Mouse (Mus musculus): ENCODE results near the gene Cwf19l1. TPM values are rescaled to one million over a fixed set of nuclear protein-coding genes. Genes with fewer than 3 reads are reported as not detected.

The Cwf19l1 gene
- polyA plus RNA-seq, 1 experiment from 2014 or later, result 38.3 TPM

DNA sequence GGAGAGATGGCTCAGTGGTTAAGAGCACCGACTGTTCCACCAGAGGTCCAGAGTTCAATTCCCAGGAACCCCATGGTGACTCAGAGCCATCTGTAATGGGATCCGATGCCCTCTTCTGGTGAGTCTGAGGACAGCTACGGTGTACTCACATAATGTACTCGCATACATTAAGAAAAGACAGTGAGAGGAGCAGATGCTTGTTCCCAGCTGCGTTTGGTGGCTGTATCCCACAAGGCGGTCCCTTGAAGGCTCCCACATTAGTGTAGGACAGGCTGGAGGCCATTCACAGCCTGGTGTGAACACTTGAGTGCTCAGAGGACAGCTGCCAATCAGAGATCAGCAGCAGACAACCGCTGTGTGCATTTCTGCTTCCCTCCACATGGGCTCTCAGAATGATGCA lies 24.0 kb downstream of the Cwf19l1 start:
- no peak overlapping the region for H3K27ac ChIP-seq
- no peak for ATAC-seq (ENCODE audit: insufficient number of reproducible peaks, insufficient read depth, low FRiP score, low TSS enrichment, low read depth)
- H3K4me2 ChIP-seq, result no peak overlapping the region
- peaks cover 65% of the 10 kb centered on the region for H3K36me3 ChIP-seq
- H3K4me1 ChIP-seq (replicated peaks), result peaks cover 4% of the 10 kb centered on the region
- 67% methylated on average over 7 of the region's 7 CpGs for WGBS
- H3K27me3 ChIP-seq, result no peaks in the 10 kb centered on the region; the same call in 1 of the 2 replicates
- no peak overlapping the region for H3K4me3 ChIP-seq (replicated peaks)
- no peak overlapping the region for H3K9ac ChIP-seq (replicated peaks)
- no peaks in the 10 kb centered on the region for H3K9me3 ChIP-seq

DNA sequence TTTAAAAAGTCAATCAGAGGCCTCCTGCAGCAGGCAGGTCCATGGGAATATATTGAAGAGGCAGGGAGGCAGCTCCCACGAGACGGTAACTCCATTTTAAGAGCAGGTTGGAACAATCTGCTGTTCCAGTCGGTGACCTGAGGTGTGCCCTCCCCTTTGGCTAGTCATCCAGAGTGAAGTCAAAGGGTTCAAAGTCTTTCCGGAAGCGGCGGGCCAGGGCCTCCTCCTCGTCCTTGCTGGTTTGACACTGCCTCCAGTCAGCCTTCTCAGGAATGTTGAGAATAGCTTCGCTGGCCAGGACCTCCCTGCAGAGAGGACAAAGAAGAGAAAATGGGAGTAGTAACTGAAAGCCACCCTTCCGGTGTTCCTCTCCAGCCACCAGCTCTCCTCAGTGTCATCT lies 25.3 kb downstream of the Cwf19l1 start:
- ATAC-seq (ENCODE audit: insufficient number of reproducible peaks, insufficient read depth, low FRiP score, low TSS enrichment, low read depth), result no peak
- H3K4me1 ChIP-seq (replicated peaks), result peaks cover 10% of the 10 kb centered on the region
- no peak overlapping the region for H3K4me3 ChIP-seq (replicated peaks)
- no peaks in the 10 kb centered on the region; the same call in 1 of the 2 replicates for H3K27me3 ChIP-seq
- H3K9ac ChIP-seq (replicated peaks), result no peak overlapping the region
- H3K9me3 ChIP-seq, result no peaks in the 10 kb centered on the region
- H3K27ac ChIP-seq, result no peak overlapping the region
- WGBS, result 85% methylated on average over 9 of the region's 9 CpGs
- H3K36me3 ChIP-seq, result peaks cover 57% of the 10 kb centered on the region
- no peak overlapping the region for H3K4me2 ChIP-seq

DNA sequence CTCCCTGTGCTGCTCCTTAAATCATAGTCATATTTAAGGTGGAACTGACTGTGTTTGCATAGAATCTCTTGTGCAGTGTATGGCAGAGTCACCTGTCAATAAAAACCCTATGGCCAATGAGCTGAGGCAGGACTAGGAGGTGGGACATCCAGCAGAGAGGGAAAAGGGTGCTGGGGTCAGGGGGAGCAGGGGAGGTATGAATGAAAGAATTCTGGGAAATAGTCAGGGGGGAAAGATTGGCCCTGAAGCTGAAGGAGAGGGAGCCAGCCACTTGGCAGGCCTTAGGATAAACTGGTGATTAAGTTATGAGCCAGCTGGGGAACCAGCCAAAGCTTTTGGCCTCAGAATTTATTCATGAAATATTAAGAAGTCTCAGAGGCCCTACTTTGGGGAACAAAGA lies 26.7 kb downstream of the Cwf19l1 start:
- no peak overlapping the region for H3K27ac ChIP-seq
- H3K9ac ChIP-seq (replicated peaks), result no peak overlapping the region
- no peak overlapping the region for H3K4me2 ChIP-seq
- H3K4me1 ChIP-seq (replicated peaks), result peaks cover 10% of the 10 kb centered on the region
- no peak for ATAC-seq (ENCODE audit: insufficient number of reproducible peaks, insufficient read depth, low FRiP score, low TSS enrichment, low read depth)
- no peak overlapping the region for H3K4me3 ChIP-seq (replicated peaks)
- peaks cover 44% of the 10 kb centered on the region for H3K36me3 ChIP-seq
- H3K9me3 ChIP-seq, result no peaks in the 10 kb centered on the region
- H3K27me3 ChIP-seq, result no peaks in the 10 kb centered on the region; the same call in 1 of the 2 replicates

DNA sequence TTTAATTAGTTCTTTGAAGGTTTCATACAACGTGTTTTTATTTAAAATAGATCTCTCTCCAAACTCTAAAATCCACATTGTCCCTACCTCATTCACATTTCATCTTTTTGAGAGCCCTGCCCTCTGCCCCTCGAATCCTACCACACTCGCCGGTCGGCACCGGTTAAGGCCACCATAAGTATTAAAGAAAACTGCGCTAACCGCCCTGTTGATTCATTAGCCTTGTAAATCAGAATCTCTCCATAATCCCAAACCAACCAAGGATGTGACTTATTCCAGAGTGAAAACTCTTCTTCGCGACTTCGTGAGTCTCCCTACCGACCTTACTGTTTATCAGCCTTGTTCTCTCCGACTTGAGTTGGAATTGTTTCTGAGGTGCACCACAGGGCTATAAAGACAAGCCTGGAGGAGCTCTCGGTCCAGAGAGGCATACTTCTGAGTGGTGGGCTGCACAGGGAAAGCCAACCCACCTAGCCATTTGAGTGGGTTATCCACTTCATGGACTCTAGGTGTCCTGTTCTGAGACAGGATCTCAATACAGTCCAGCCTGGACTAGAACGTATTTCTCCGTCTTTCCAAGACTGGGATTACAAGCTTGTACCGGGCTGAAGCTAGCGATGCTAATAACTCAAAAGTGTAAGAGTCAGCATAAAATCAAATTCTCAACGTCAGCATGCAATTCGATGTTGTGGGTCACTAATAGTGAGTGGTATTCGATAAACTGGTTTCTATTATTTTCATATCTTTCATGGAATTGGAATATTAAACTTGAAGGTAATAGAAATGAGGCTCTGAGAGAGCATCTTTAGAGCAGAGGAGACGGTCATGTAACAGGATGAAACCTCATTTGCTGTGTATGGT lies 27.8 kb downstream of the Cwf19l1 start:
- 31% methylated on average over 22 of the region's 22 CpGs for WGBS
- H3K4me3 ChIP-seq (replicated peaks), result peak overlapping the region; percentile 96
- peak overlapping the region; percentile 97 for H3K9ac ChIP-seq (replicated peaks)
- peaks cover 10% of the 10 kb centered on the region for H3K4me1 ChIP-seq (replicated peaks)
- peak overlapping the region; percentile 94 for H3K4me2 ChIP-seq
- no peaks in the 10 kb centered on the region for H3K9me3 ChIP-seq
- no peaks in the 10 kb centered on the region; the same call in 1 of the 2 replicates for H3K27me3 ChIP-seq
- ATAC-seq (ENCODE audit: insufficient number of reproducible peaks, insufficient read depth, low FRiP score, low TSS enrichment, low read depth), result no peak
- H3K27ac ChIP-seq, result 0 out of 2 replicates have a peak overlapping the region, but pooled peaks have one; percentile 4
- H3K36me3 ChIP-seq, result peaks cover 35% of the 10 kb centered on the region

DNA sequence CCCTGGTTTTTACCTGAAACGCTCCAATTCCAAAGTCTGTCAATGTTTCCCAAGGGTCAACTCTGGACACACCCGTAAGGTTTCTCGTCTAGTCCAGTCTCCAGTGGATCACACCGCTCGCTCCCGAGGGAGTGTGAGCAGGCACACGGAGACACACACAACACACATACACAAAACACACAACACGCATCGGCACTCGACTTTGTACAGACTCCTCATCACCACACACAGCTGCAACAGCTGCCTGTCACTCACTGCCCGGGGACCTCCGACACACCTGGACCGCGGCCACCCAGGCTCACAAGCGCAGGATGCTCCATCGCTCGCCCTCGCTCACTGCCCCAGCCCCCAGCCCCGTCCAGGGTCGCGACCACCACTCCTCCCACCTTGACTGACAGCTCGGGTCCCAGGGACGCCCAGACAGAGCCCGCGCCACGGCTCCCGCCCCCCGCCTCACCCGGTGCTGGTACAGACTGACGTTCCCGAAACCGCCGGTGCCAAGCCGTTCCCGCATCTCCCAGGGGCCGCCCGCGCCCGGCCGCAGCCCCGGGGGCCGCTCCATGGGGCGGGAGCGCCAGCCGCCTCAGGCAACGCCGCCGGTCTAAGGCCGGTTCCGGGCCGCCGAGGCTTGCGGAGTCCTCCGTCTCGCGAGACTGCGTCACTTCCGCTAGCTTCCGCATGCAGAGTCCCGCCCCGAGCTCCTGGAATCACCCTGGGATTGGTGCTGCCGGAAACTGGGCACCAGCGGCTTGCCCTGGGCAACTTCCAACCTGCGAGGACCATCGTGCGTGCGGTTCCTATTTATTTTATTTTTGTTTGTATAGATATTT lies 28.6 kb downstream of the Cwf19l1 start, which contains the start of gene Chuk:
Gene Chuk, minus strand, starts transcription at position 650 of the 830 bp plus-strand sequence.
- Histone ChIP-seq H3K27me3 (no peaks in the 10 kb centered on the region; the same call in 1 of the 2 replicates), H3K9me3 (no peaks in the 10 kb centered on the region), H3K4me2 (peak within 1 kb of the TSS; percentile 94), H3K4me1 (replicated peaks) (peaks cover 10% of the 10 kb centered on the region), H3K27ac (peak within 1 kb of the TSS; percentile 41; the same call in 1 of the 2 replicates), H3K36me3 (peaks cover 32% of the 10 kb centered on the region), H3K9ac (replicated peaks) (peak within 1 kb of the TSS; percentile 97), H3K4me3 (replicated peaks) (peak within 1 kb of the TSS; percentile 96)
- WGBS, result under 1% methylated on average over 67 of the region's 67 CpGs
- peak; percentile 95 for ATAC-seq (ENCODE audit: insufficient number of reproducible peaks, insufficient read depth, low FRiP score, low TSS enrichment, low read depth)

DNA sequence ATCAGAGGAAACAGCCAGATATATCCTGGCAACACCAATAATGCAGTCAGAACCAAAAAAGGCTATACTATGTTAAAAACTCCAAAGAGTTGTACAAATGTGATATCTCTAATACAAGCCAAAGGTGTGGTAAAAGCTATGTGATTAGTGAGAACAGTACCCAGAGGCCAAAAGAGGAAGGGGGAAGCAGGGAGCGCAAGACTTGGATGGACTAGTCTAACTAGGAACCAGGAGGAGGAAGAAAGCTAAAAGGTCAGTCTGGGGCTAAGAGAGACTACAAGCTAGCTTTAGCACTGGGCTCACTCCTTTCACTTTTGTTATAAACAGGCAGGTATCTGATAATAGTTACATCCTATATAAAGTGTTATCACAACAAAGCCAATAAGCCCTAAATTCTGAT lies 31.3 kb downstream of the Cwf19l1 start:
- no peaks in the 10 kb centered on the region for H3K9me3 ChIP-seq
- H3K4me2 ChIP-seq, result no peak overlapping the region
- no peak overlapping the region for H3K27ac ChIP-seq
- no peak overlapping the region for H3K9ac ChIP-seq (replicated peaks)
- WGBS, result 97% methylated on average over 1 of the region's 1 CpGs
- no peak overlapping the region for H3K4me3 ChIP-seq (replicated peaks)
- peaks cover 26% of the 10 kb centered on the region for H3K36me3 ChIP-seq
- H3K4me1 ChIP-seq (replicated peaks), result peaks cover 10% of the 10 kb centered on the region
- no peak for ATAC-seq (ENCODE audit: insufficient number of reproducible peaks, insufficient read depth, low FRiP score, low TSS enrichment, low read depth)
- no peaks in the 10 kb centered on the region; the same call in 1 of the 2 replicates for H3K27me3 ChIP-seq

DNA sequence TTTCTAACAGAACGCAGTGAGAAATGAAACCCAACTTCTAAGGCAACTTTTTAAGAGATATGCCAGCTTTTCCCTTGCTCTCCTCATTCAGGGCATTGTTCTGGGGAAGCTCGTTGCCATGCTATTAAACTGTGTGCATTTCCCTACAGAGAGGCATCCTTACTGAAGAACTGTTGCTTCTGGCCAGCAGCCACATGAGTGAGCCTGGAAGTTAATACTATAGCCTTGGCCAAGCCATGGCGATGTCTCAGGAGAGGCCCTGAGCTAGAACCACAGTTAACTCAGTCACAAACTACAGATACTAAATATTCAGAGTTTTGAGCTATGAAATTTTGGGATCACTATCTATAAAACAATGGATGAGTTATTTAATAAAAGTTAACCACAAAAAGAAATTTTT lies 32.7 kb downstream of the Cwf19l1 start:
- no peak overlapping the region for H3K4me2 ChIP-seq
- H3K9ac ChIP-seq (replicated peaks), result no peak overlapping the region
- peaks cover 33% of the 10 kb centered on the region for H3K36me3 ChIP-seq
- 91% methylated on average over 3 of the region's 3 CpGs for WGBS
- H3K27ac ChIP-seq, result no peak overlapping the region
- peaks cover 9% of the 10 kb centered on the region for H3K4me1 ChIP-seq (replicated peaks)
- H3K4me3 ChIP-seq (replicated peaks), result no peak overlapping the region
- ATAC-seq (ENCODE audit: insufficient number of reproducible peaks, insufficient read depth, low FRiP score, low TSS enrichment, low read depth), result no peak
- no peaks in the 10 kb centered on the region; the same call in 1 of the 2 replicates for H3K27me3 ChIP-seq
- H3K9me3 ChIP-seq, result no peaks in the 10 kb centered on the region

DNA sequence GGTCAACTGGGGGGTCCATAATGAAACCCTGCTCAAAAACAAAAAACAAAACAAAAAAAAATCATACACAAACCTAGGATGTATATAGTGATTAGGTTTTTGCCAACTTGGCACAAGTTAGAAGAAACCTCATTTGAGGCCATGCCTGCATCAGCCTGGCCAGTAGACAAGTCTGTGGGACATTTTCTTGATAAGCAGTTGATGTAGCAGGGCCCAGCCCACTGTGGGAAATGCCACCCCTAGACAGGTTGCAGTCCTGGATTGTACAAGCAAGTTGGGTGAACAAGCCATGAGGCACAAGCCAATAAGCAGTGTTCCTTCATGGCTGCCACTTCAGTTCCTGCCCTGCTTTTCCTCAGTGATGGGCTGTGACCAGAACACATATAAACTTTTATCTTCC lies 34.8 kb downstream of the Cwf19l1 start:
- H3K27ac ChIP-seq, result no peak overlapping the region
- H3K4me2 ChIP-seq, result no peak overlapping the region

DNA sequence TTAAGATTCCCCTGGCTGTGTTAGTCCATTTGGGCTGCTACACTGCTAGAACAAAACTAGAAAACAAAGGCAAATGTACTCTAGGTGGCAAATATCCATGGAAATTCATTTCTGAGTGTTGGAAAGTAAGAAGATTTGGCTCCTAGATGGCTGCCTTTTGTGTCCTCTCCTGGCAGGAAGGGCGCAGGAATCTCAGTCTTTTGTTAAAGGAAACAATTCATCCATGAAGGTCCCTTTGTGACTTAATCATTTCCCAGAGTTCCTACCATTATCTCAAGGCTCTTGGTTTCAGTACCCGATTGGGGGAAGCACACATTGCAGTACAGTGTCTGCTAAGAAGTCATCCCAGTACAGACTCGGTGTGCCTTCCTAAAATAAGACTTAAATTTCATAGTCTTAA lies 49.4 kb downstream of the Cwf19l1 start:
- no peak for ATAC-seq (ENCODE audit: insufficient number of reproducible peaks, insufficient read depth, low FRiP score, low TSS enrichment, low read depth)
- H3K27ac ChIP-seq, result no peak overlapping the region
- H3K4me1 ChIP-seq (replicated peaks), result no peaks in the 10 kb centered on the region
- H3K27me3 ChIP-seq, result no peaks in the 10 kb centered on the region
- H3K4me3 ChIP-seq (replicated peaks), result no peak overlapping the region
- WGBS, result 91% methylated on average over 3 of the region's 3 CpGs
- H3K9me3 ChIP-seq, result no peaks in the 10 kb centered on the region
- no peak overlapping the region for H3K4me2 ChIP-seq
- peaks cover 70% of the 10 kb centered on the region for H3K36me3 ChIP-seq
- H3K9ac ChIP-seq (replicated peaks), result no peak overlapping the region

More for the DNA sequence above, 34.8 kb downstream of the Cwf19l1 start:
- no peak overlapping the region for H3K4me3 ChIP-seq (replicated peaks)
- 0 out of 2 replicates have a peak, but pooled peaks cover 5% of the 10 kb centered on the region for H3K9me3 ChIP-seq
- H3K9ac ChIP-seq (replicated peaks), result no peak overlapping the region
- no peak for ATAC-seq (ENCODE audit: insufficient number of reproducible peaks, insufficient read depth, low FRiP score, low TSS enrichment, low read depth)
- no peaks in the 10 kb centered on the region for H3K4me1 ChIP-seq (replicated peaks)
- no peaks in the 10 kb centered on the region for H3K27me3 ChIP-seq
- H3K36me3 ChIP-seq, result peaks cover 52% of the 10 kb centered on the region

DNA sequence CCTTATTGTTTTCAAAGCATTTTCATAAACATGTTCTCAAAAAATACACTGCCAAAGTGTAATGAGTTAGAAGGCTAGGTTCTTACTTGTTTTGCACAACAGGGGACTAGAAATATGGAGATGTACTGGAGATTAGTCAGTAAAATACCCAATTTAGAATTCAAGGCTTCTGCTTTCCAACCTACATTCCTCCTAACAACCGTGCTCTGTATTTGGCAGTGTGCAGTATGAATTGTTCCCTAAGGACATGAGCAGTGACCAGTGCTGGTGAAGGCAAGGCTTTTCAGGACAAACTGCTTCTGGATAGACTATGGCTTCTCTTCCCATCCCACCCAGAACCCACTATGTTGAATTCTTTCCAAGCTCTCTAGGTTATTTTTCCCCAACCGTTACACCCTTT lies 54.8 kb downstream of the Cwf19l1 start:
- Histone ChIP-seq H3K9me3 (no peaks in the 10 kb centered on the region), H3K4me1 (replicated peaks) (peaks cover 8% of the 10 kb centered on the region), H3K4me2 (no peak overlapping the region), H3K27me3 (no peaks in the 10 kb centered on the region), H3K36me3 (peaks cover 75% of the 10 kb centered on the region), H3K27ac (no peak overlapping the region), H3K4me3 (replicated peaks) (no peak overlapping the region), H3K9ac (replicated peaks) (no peak overlapping the region)
- ATAC-seq (ENCODE audit: insufficient number of reproducible peaks, insufficient read depth, low FRiP score, low TSS enrichment, low read depth), result no peak
- 88% methylated on average over 2 of the region's 2 CpGs for WGBS

DNA sequence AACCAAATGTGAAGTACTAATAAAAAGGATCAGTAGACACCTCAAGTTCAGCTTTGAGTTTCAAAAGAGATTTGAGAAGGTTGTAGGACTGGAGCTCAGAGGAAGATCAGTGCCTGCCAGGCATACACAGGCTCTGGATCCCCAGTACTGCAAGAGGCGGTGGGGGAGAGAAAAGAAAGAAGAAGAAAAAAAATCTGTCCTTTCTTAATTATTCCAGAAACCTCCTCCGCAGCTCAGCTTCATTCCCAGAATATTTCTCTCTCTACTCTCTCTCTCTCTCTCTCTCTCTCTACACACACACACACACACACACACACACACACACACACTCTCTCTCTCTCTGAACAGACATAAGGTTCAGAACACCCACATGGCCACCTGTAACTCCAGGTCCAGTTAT lies 55.7 kb downstream of the Cwf19l1 start:
- no peak overlapping the region for H3K4me3 ChIP-seq (replicated peaks)
- H3K4me2 ChIP-seq, result no peak overlapping the region
- H3K9me3 ChIP-seq, result no peaks in the 10 kb centered on the region
- H3K9ac ChIP-seq (replicated peaks), result no peak overlapping the region
- H3K27me3 ChIP-seq, result no peaks in the 10 kb centered on the region
- peaks cover 78% of the 10 kb centered on the region for H3K36me3 ChIP-seq
- WGBS, result 82% methylated on average over 2 of the region's 2 CpGs
- no peak for ATAC-seq (ENCODE audit: insufficient number of reproducible peaks, insufficient read depth, low FRiP score, low TSS enrichment, low read depth)
- no peak overlapping the region for H3K27ac ChIP-seq
- H3K4me1 ChIP-seq (replicated peaks), result peaks cover 13% of the 10 kb centered on the region
